Mouse (Mus musculus) layer of hippocampus, postnatal 14 days (tissue): ENCODE results near the gene Dyrk2. TPM values are rescaled to one million over a fixed set of nuclear protein-coding genes. Genes with fewer than 3 reads are reported as not detected.
A peak's percentile ranks its signal among the peaks of the same experiment; 100 is the strongest.

Experiments used
- DNase-seq, 2 experiments: peaks; one replicate each; pipeline ENCODE4 v3.0.0; 2021 to 2022; ENCODE audit warnings: low spot score in 2 of 2, mixed read lengths in 1 of 2
- total RNA-seq, 2 experiments: library from RNA; stranded (reverse); gene quantifications; 2 replicates each; pipeline ENCODE4 v1.2.3; 2021

The Dyrk2 gene
- total RNA-seq, 2 experiments from 2014 or later, result 65.0 TPM

DNA sequence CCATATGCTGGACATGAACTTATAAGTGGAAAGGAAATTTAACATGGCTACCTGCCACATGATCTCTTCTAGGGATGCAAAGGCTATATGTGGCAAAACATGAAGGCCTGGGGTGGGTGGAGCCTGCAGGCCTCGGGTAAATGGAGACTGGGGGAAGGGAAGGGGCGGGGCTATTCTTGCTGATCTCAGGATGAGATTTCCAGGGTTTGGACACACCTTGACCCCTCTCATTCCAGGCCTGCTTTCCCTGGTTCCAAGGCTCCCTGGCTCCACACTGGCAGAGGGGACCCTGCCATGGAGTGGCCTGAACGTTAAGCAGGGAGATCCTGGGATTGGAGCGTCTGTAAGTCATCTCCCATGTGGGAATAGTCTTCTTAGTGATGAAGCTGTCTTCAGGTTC, 21.5 kb downstream of the Dyrk2 start:
- DNase-seq, result no peak

DNA sequence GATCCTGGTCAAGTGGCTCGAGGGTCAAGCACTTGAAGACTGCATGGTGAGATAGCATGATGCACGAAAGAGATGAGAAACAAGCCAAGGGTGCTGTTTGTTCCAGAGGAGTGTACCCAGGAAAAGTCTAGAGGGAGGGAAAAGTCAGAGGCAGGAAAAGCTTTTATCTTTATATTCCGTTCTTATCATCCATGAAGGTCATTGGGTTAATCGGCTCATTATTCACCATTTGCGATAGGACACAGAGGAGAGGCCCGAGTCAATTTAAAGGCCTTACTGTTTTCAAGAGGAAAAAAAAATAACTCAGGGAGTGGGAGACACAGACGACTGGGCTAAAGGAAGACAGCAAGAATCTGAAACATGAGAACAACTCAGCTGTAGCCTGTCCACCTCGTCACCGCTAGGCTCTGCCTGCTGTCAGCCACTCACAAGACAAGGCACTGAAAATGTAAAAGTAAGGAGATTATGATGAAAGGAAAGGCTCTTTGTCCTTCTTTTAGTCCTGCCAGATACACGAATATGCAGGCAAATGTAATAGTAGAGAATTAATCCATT, 22.9 kb downstream of the Dyrk2 start:
- no peak for DNase-seq

DNA sequence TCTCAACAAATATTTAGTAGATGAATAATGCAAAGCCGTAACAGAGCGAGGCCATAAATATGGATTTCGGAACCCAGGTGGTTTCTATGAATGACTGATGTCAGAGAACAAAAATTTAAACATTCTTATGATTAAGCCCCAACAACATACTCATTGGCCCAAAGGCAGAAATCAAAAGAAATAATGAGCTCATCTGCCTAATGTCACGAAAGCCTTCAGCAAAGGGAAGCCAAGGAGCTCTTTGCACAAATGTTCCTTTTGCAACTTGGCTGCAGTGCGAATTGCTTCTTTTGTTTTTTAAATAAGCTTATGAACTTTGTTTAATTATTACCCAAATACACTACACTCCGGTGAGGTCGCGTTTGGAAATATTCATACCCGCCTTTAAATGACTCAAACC, 29.4 kb downstream of the Dyrk2 start:
- DNase-seq, result no peak

DNA sequence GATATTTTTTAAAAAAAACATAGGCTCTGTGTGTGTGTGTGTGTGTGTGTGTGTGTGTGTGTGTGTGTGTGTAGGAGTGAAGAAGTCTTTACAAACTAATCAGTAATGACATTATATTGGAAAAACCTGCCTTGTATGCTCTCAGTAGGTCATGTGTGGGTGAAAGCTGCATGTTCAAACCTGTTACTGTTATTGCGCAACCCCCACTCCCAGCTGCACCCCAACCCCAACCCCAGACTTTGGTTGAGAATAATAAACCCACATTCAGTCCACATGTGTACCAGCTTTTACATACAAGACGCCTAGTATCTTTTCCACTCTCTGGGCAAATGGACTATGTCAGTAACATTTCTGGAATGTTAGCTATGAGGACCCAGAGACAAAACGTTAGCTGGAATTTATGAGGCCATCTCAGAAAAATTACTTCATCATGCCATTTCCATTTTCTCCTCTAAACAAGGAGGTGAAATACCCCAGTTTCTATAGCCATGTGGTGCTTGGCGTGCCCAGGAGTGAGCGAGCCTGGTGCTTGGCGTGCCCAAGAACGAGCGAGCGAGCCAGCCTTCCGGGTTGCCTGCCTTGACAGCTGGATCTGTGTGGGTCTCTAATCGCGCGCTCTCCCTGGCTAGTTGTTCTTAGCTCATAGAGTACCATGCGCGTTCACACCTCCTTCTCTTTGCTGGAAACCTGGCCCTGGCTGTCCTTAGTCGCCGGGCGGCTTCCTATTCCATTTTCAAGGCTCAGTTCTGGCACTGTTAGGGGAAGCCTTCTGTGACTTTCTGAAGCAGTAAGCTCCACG, 30.5 kb downstream of the Dyrk2 start:
- DNase-seq, result no peak

DNA sequence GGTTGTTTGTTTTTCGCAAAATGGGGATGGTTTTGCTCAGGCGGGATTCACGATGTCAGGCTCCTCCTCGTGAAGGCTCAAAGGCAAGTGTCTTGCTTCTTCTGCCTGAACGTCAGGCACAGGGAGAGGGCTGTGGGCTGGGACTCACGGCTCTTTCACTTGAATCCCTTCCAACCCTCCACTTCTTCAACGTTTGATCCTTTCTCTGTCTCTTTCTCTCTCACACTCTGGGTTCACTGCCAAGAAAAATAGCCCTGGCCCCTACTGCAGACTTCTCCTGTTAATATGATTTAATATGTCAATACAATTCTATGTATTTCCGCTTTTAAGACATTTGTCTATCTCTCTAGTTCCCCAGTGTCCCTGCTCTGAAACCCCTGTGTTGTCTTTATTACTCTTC, 32.4 kb downstream of the Dyrk2 start:
- no peak for DNase-seq

DNA sequence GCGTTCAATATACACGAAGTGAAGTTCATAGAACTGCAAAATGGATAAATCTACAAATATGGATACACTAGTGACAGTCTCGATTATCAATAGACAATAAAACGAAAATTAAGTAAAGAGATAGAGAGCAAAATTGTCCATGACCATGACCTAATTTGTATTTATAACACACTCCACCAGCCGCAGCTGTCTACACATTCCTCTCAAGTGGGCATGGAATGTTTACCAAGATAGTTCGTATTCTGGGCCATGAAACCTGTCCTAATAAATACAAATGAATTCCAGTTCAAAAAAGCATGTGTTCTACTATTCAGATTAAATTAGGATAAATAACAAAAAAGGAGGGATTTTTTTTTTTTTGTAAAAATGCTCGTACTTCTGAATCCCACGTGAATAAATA, 38.8 kb downstream of the Dyrk2 start:
- DNase-seq, result no peak

DNA sequence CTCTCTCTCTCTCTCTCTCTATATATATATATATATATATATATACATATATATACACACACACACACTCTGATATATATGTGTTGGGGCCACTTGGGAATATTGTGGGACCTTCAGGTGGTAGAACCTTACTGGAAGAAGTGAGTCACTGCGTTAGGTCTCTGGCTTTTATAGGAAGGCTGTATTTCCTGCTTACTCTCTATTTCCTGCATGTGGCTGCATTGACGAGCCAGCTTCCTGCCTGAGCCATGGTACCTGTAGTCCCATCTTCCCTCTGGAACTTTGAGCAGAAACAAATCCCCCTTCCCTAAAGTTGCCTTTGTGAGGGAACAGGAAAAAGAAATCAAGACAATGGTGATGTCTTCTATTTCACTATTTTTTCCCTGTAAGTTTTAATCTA, 40.4 kb downstream of the Dyrk2 start:
- DNase-seq, result no peak

DNA sequence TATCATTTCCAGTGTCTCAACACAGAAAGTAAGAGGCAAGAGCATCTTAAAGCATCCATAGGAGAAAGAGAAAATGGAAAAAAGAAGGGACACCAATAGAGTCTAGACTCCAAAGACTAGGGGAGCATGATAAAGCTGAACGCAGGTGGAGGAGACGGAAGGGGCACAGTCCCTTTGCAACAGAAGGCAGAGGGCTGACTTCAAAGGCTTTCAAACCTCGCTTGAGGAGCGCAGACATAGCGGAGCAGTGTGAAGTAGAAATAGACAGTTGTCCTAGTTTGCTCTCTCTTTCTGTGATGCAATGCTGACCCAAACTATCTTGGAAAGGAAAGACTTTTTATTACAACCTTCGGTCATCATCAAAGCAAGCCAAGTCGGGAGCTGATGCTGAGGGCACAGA, 42.9 kb downstream of the Dyrk2 start:
- no peak for DNase-seq

DNA sequence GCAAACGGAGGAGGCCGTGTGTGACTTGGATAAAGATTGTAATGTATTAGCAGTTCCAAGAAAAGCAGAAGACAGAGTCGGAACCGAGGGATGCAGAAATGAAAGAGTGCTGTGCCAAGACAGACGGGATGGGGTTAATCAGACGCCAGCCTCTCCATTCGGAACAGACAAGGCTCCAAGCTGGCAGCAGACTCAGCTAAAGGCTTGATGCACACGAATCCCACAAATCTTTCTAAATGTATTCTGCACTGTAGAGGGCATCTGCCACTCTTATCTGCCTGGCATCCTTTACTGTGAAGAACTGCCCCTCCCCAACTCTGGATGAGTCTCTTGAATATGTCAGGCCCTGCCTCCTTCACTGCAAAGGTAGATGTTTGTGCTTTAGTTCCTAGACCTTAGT, 45.2 kb downstream of the Dyrk2 start:
- peak; percentile 47 to 75 for DNase-seq

DNA sequence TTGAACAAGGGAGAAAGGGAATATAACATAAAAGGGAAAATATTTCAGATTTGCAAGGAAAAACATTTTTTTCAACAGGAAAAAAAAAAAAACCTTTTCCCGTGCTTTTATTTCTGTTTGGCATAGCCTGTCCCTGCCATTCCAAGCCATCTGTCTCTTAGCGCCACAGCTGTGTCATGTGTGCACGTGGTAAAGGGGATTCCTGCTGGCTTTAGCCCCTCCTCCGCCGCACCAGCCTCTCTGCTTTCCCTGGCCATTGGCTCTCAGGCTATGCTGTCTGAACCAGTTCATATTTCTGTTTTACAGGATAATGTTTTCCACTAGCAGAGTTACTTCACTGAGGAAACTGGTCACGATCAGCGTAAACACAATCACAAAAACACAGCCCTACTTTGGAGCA, 49.1 kb downstream of the Dyrk2 start:
- peak; percentile 60 to 85 for DNase-seq

DNA sequence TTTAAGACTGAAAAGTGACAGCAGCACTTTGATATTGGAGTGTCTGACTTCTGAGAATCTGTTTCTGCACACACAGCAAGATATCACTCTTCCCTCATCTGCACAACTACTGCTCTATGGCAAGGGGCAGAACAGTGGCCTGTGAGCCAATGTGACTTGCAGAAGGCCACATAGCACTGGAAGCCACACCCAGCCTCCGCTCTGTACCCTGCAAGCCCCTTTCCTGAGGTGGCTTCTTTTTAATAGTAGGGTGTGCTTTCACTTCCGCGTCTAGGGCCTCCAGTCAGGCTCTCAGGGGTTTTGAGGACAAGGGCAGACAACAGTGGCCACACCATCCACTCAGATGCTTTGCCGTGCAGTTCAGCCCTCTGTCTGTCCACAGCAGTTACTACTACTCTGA, 50.2 kb downstream of the Dyrk2 start:
- no peak for DNase-seq

DNA sequence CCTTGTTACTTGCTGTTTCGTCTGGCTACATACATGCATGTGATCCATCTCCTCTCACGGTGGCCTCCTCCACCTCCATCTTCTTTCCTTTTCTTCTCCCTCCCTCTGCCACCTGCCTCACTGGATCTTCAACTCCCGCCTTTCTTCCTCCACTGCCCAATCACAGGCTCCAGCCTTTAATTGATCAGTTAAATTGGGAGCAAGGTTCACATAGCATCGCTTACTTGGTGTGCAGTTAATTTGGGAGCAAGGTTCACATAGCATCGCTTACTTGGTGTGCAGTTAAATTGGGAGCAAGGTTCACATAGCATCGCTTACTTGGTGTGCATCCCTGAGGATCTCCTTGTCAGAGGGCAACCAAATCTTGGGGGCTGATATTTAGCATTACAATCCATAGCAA, 52.9 kb downstream of the Dyrk2 start:
- no peak for DNase-seq

DNA sequence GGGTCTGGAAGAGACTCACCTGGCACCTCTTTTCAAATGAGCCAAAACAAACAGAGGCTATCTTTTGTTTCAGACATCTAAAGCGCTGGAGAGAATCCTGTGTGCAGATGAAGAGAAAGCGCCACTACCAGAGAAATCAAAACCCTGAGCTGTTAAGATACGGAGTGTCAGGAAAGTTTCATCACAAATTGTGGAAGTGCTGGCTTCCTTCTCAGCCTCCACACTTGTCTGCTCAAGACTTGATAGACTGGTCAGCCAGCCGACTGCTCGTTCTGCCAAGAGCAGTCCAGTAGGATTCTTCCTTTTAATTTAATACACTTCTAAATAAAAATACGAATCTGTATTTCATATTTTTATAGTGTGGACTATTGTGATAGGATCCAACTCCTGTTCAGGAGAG, 58.1 kb downstream of the Dyrk2 start:
- DNase-seq, result no peak

DNA sequence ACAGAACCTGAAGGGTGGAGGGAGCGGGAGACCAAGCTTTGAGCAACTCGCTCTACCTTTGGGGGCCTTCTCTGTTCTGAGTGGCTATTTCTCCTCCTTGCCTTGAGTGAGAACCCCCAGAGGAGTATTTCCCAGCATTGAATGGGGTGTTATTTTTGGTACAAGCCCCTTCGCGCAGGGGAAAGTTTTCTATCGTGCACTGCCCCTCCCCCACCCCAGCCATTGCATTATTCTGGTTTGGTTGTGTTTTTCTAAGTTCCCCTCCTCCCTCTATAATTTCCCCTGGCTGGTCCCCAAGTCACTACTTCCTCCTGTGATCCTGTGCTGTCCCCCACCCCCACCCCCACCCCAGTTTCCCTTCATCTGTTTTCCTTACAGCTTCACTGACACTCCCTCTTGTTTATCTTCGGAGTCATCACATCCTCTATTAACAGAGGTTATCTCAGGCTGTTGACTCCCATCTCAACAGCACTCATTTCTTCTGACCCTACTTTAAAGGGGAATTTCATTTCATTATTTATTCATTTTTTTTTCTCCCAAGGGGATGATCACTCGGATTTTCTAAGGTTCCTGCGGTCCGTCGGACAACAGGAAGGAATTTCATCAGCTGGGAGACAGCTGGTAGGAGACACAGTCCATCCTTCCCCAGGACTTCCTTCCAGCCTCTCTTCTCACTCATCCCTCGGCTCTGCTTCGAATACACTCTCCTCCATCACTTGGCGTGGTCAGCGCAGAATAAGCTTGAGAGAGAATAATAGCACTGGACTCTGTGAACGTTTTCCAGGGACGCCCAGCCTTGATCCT, 58.9 kb downstream of the Dyrk2 start:
- no peak for DNase-seq
